Mouse (Mus musculus) ES-E14 (cell line): ENCODE measurements at regions not wholly inside any gene's neighbourhood (a gene's known extent, or its start where the extent isn't known, plus 50 kb on each side); places are given as distances from the start of the nearest gene placed in this dataset.

ENCODE experiments used
- CHD2 ChIP-seq: IDR thresholded peaks from 2 replicates; pipeline ENCODE4 v1.6.1; 2014; ENCODE audit warnings: mild to moderate bottlenecking, low read depth, low read length, inconsistent platforms
- HCFC1 ChIP-seq: IDR thresholded peaks from 2 replicates; pipeline ENCODE4 v1.6.1; 2012; ENCODE audit warnings: low read length, inconsistent platforms, borderline replicate concordance; ENCODE audit not compliant: insufficient read depth
- MAFK ChIP-seq: IDR thresholded peaks from 2 replicates; pipeline ENCODE4 v1.6.1; 2014; ENCODE audit warnings: mild to moderate bottlenecking, low read depth, low read length, inconsistent platforms; ENCODE audit not compliant: insufficient read depth
- ZC3H11A ChIP-seq: IDR thresholded peaks from 2 replicates; pipeline ENCODE4 v1.6.1; 2012; ENCODE audit warnings: low read depth, mild to moderate bottlenecking, inconsistent platforms, low read length, borderline replicate concordance
- ZNF384 ChIP-seq: IDR thresholded peaks from 2 replicates; pipeline ENCODE4 v1.6.1; 2012; ENCODE audit warnings: low read depth, low read length, inconsistent platforms

DNA sequence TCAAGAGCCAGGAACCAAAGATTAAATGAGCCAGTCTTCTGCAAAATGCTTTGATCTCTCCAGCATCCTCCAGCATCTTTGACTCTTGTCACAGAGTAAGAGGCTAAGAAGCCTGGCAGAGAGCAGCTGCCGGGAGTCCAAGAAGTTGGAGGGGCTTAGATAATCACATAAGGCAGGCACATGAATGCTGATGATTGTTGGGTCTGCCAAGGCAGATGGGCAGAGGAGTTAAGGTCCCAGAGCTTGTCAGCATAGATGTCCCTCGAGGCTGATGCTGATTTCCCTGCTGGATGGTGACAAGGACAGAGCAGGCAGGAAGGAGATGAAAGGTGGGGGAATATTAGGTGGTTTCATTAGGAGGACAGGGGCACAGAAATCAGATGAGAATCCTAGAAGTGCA is 183.4 kb downstream of the Diras2 start:
- TF ChIP-seq ZNF384: no peak
- no peak for TF ChIP-seq CHD2
- no peak for TF ChIP-seq MAFK
- no peak for TF ChIP-seq ZC3H11A
- no peak for TF ChIP-seq HCFC1
